Mouse (Mus musculus) midbrain, embryonic 16.5 days (tissue): ENCODE data around the gene Cdc42. TPM values are rescaled to one million over a fixed set of nuclear protein-coding genes. Genes with fewer than 3 reads are reported as not detected.

Source experiments
- ATAC-seq: fragments of 200-750 bp; cut with Nextera tagmentation; 2 replicates; pipeline ENCODE4 v1.8.0; 2017; ENCODE audit warnings: moderate TSS enrichment
- H3K27ac ChIP-seq: fragments of 300-500 bp; sonication (generic); 2 replicates; pipeline ENCODE4 v1.5.1; 2014; ENCODE audit warnings: mild to moderate bottlenecking, low read length, mixed read lengths
- H3K27me3 ChIP-seq: fragments of 300-500 bp; sonication (generic); 2 replicates; pipeline ENCODE4 v1.6.1; 2014; ENCODE audit warnings: low read depth, low read length, mixed read lengths; ENCODE audit not compliant: control insufficient read depth, insufficient read depth
- H3K36me3 ChIP-seq: fragments of 300-500 bp; sonication (generic); 2 replicates; pipeline ENCODE4 v1.6.1; 2014; ENCODE audit warnings: mild to moderate bottlenecking, low read length, moderate library complexity, mixed read lengths; ENCODE audit not compliant: control insufficient read depth, insufficient read depth
- H3K4me1 ChIP-seq: fragments of 300-500 bp; sonication (generic); 2 replicates; pipeline ENCODE4 v1.6.1; 2014; ENCODE audit warnings: mild to moderate bottlenecking, low read length, mixed read lengths; ENCODE audit not compliant: control insufficient read depth, insufficient read depth
- H3K4me2 ChIP-seq: fragments of 300-500 bp; sonication (generic); 2 replicates; pipeline ENCODE4 v1.6.1; 2014; ENCODE audit warnings: mild to moderate bottlenecking, low read length, mixed read lengths
- H3K4me3 ChIP-seq: fragments of 300-500 bp; sonication (generic); 2 replicates; pipeline ENCODE4 v1.5.1; 2014; ENCODE audit warnings: low read depth, mild to moderate bottlenecking, low read length, moderate library complexity, mixed read lengths
- H3K9ac ChIP-seq: fragments of 300-500 bp; sonication (generic); 2 replicates; pipeline ENCODE4 v1.6.1; 2014; ENCODE audit warnings: low read depth, low read length, mixed read lengths
- H3K9me3 ChIP-seq: fragments of 300-500 bp; sonication (generic); replicated peaks from 2 replicates; pipeline ENCODE4 v1.6.1; 2014; ENCODE audit warnings: mild to moderate bottlenecking, low read length, mixed read lengths; ENCODE audit not compliant: control insufficient read depth, poor library complexity, severe bottlenecking
- WGBS: fragments of 180-500 bp; shearing (Covaris S2); extraction: QIAGEN DNeasy Blood & Tissue Kit; methylation state at CpG from one replicate; pipeline ENCODE4 v1.1.7; 2014; 5-methylcytosine and 5-hydroxymethylcytosine counted together
- polyA plus RNA-seq: library from polyadenylated mRNA; unstranded; fragments of >200 nt; fragmentation: Nextera tagmentation; extraction: Ambion mirVana; gene quantifications from 2 replicates; pipeline ENCODE4 v1.2.1, GENCODE M21; 2015

Gene Cdc42
- polyA plus RNA-seq, 1 experiment from 2014 or later, result 1,095 TPM

- ATAC-seq, result no peak
- Histone ChIP-seq H3K9ac (peak overlapping the region; percentile 10; the same call in 1 of the 2 replicates), H3K4me1 (peaks cover 7% of the 10 kb centered on the region), H3K4me3 (no peak overlapping the region), H3K4me2 (no peak overlapping the region), H3K36me3 (no peaks in the 10 kb centered on the region), H3K27ac (no peak overlapping the region), H3K9me3 (no peaks in the 10 kb centered on the region), H3K27me3 (peaks cover 25% of the 10 kb centered on the region)
- WGBS, result 67% methylated on average over 15 of the region's 15 CpGs
Measured at GRCm38 (mm10) chr4:137285876-137286661, 71.5 kb downstream of the Cdc42 start.

GRCm38 (mm10) chr4:137283407-137283732 lies 74.2 kb downstream of the Cdc42 start:
- 10% methylated on average over 4 of the region's 4 CpGs for WGBS
- H3K9me3 ChIP-seq, result no peaks in the 10 kb centered on the region

GRCm38 (mm10) chr4:137282584-137283406 lies 74.7 kb downstream of the Cdc42 start:
- Histone ChIP-seq H3K36me3 (no peaks in the 10 kb centered on the region), H3K4me2 (no peak overlapping the region), H3K4me1 (peaks cover 24% of the 10 kb centered on the region), H3K27ac (no peak overlapping the region), H3K27me3 (peaks cover 35% of the 10 kb centered on the region), H3K9ac (no peak overlapping the region), H3K9me3 (no peaks in the 10 kb centered on the region), H3K4me3 (no peak overlapping the region)
- ATAC-seq, result no peak
- 12% methylated on average over 17 of the region's 17 CpGs for WGBS

More at GRCm38 (mm10) chr4:137283407-137283732, 74.2 kb downstream of the Cdc42 start:
- Histone ChIP-seq H3K36me3 (no peaks in the 10 kb centered on the region), H3K27me3 (peaks cover 35% of the 10 kb centered on the region), H3K4me1 (peaks cover 19% of the 10 kb centered on the region), H3K4me3 (no peak overlapping the region), H3K9ac (no peak overlapping the region), H3K4me2 (no peak overlapping the region), H3K27ac (no peak overlapping the region)
- no peak for ATAC-seq

GRCm38 (mm10) chr4:137282122-137282521 lies 75.4 kb downstream of the Cdc42 start:
- peaks cover 26% of the 10 kb centered on the region for H3K4me1 ChIP-seq
- no peaks in the 10 kb centered on the region for H3K36me3 ChIP-seq
- no peak overlapping the region for H3K4me2 ChIP-seq
- H3K27me3 ChIP-seq, result peaks cover 35% of the 10 kb centered on the region
- H3K9ac ChIP-seq, result no peak overlapping the region
- no peak overlapping the region for H3K4me3 ChIP-seq
- H3K27ac ChIP-seq, result no peak overlapping the region
- ATAC-seq, result no peak
- WGBS, result 84% methylated on average over 5 of the region's 5 CpGs
- H3K9me3 ChIP-seq, result no peaks in the 10 kb centered on the region

GRCm38 (mm10) chr4:137281273-137281672 lies 76.2 kb downstream of the Cdc42 start:
- no peak for ATAC-seq
- no peaks in the 10 kb centered on the region for H3K36me3 ChIP-seq
- no peak overlapping the region for H3K9ac ChIP-seq
- no peak overlapping the region for H3K27ac ChIP-seq
- WGBS, result 80% methylated on average over 3 of the region's 3 CpGs
- peaks cover 28% of the 10 kb centered on the region for H3K4me1 ChIP-seq
- no peaks in the 10 kb centered on the region for H3K9me3 ChIP-seq
- H3K4me3 ChIP-seq, result no peak overlapping the region
- peaks cover 36% of the 10 kb centered on the region for H3K27me3 ChIP-seq
- no peak overlapping the region for H3K4me2 ChIP-seq

- no peak for ATAC-seq
- peaks cover 28% of the 10 kb centered on the region for H3K4me1 ChIP-seq
- H3K27ac ChIP-seq, result no peak overlapping the region
- no peaks in the 10 kb centered on the region for H3K36me3 ChIP-seq
- H3K9ac ChIP-seq, result no peak overlapping the region
- no peak overlapping the region for H3K4me3 ChIP-seq
- peak overlapping the region; percentile 93; the same call in 1 of the 2 replicates for H3K4me2 ChIP-seq
- H3K9me3 ChIP-seq, result no peaks in the 10 kb centered on the region
- 25% methylated on average over 5 of the region's 5 CpGs for WGBS
- peaks cover 44% of the 10 kb centered on the region for H3K27me3 ChIP-seq
Measured at GRCm38 (mm10) chr4:137279346-137279745, 78.2 kb downstream of the Cdc42 start.

- H3K4me1 ChIP-seq, result peaks cover 28% of the 10 kb centered on the region
- peak overlapping the region; percentile 61 for H3K4me3 ChIP-seq
- H3K27me3 ChIP-seq, result peaks cover 38% of the 10 kb centered on the region
- H3K4me2 ChIP-seq, result peak overlapping the region; percentile 93
- H3K9ac ChIP-seq, result peak overlapping the region; percentile 71
- WGBS, result 2% methylated on average over 21 of the region's 22 CpGs
- H3K36me3 ChIP-seq, result no peaks in the 10 kb centered on the region
- H3K9me3 ChIP-seq, result no peaks in the 10 kb centered on the region
- ATAC-seq, result peak; percentile 81
- no peak overlapping the region for H3K27ac ChIP-seq
Measured at GRCm38 (mm10) chr4:137278144-137279040, 79.1 kb downstream of the Cdc42 start.

GRCm38 (mm10) chr4:137277600-137278143 lies 79.8 kb downstream of the Cdc42 start:
- no peaks in the 10 kb centered on the region for H3K9me3 ChIP-seq
- peaks cover 23% of the 10 kb centered on the region for H3K4me1 ChIP-seq
- under 1% methylated on average over 33 of the region's 71 CpGs for WGBS
- ATAC-seq, result no peak
- no peak overlapping the region for H3K27ac ChIP-seq
- H3K9ac ChIP-seq, result peak overlapping the region; percentile 71
- H3K4me2 ChIP-seq, result peak overlapping the region; percentile 93
- no peaks in the 10 kb centered on the region for H3K36me3 ChIP-seq
- peak overlapping the region; percentile 61 for H3K4me3 ChIP-seq
- H3K27me3 ChIP-seq, result peaks cover 34% of the 10 kb centered on the region
